Mouse (Mus musculus) lung, postnatal 0 days (tissue): ENCODE measurements around the gene Sbf1.

Experiments
- CTCF ChIP-seq: IDR thresholded peaks from 2 replicates; pipeline ENCODE4 v1.5.1; 2016; ENCODE audit warnings: antibody characterized with exemption, mild to moderate bottlenecking
- EP300 ChIP-seq: IDR thresholded peaks from 2 replicates; pipeline ENCODE4 v1.6.1; 2016; ENCODE audit warnings: antibody characterized with exemption, mild to moderate bottlenecking, control low read depth

GRCm38 (mm10) chr15:89300600-89300999 is 14.5 kb downstream of the Sbf1 start:
- TF ChIP-seq CTCF (no peak), EP300 (no peak)
